8 mouse cellular contexts compared by ENCODE assay signal in genomic region chr6:91960028-91960811, GRCm38 (mm10). TPM values are rescaled to one million over a fixed set of nuclear protein-coding genes. Genes with fewer than 3 reads are reported as not detected.
DNase-seq lines count a peak whose midpoint lies in the region; ATAC-seq and TF ChIP-seq lines count a peak whose summit lies in the region.

No protein-coding gene starts in this region.

- peaks cover 13% of the 10 kb centered on the region for H3K4me1 ChIP-seq in forebrain, embryonic 10.5 days
- no peaks in the 10 kb centered on the region for H3K4me1 ChIP-seq in forebrain, embryonic 12.5 days
- H3K4me1 ChIP-seq in heart, embryonic 10.5 days = peaks cover 12% of the 10 kb centered on the region; the same call in 1 of the 2 replicates
- no peaks in the 10 kb centered on the region for H3K4me1 ChIP-seq in thymus, adult 2 months (replicated peaks; ENCODE audit: control insufficient read depth, insufficient read depth, low read length)

- no peaks in the 10 kb centered on the region for H3K9me3 ChIP-seq in forebrain, embryonic 10.5 days
- no peaks in the 10 kb centered on the region for H3K9me3 ChIP-seq in forebrain, embryonic 12.5 days
- H3K9me3 ChIP-seq in heart, embryonic 10.5 days = no peaks in the 10 kb centered on the region

- DNase-seq in forebrain, embryonic 10.5 days (ENCODE audit: extremely low spot score, low spot score) = no peak
- DNase-seq in heart, embryonic 10.5 days (ENCODE audit: low spot score) = no peak
- peak; percentile 78 for DNase-seq in kidney, postnatal 10 days
- peak; percentile 56 for DNase-seq in ovary, adult 18-20 months (ENCODE audit: low spot score)
- no peak for DNase-seq in thymus, adult 2 months
- no peak for DNase-seq in thymus, adult 18-20 months
- no peak for DNase-seq in testis, postnatal 14 days (ENCODE audit: low spot score)

- H3K4me2 ChIP-seq in forebrain, embryonic 12.5 days = no peak overlapping the region

- H3K27ac ChIP-seq in forebrain, embryonic 10.5 days = peak overlapping the region; percentile 51; the same call in 1 of the 2 replicates
- no peak overlapping the region for H3K27ac ChIP-seq in forebrain, embryonic 12.5 days
- H3K27ac ChIP-seq in heart, embryonic 10.5 days = peak overlapping the region; percentile 67
- no peak overlapping the region for H3K27ac ChIP-seq in thymus, adult 2 months (ENCODE audit: control insufficient read depth, insufficient read depth, low read length)

- no peak overlapping the region for H3K4me3 ChIP-seq in forebrain, embryonic 10.5 days
- no peak overlapping the region for H3K4me3 ChIP-seq in forebrain, embryonic 12.5 days (replicated peaks)
- H3K4me3 ChIP-seq in heart, embryonic 10.5 days = 0 out of 2 replicates have a peak overlapping the region, but pooled peaks have one; percentile 27
- no peak overlapping the region for H3K4me3 ChIP-seq in thymus, adult 2 months (ENCODE audit: control insufficient read depth, insufficient read depth, low read length)

- no peak overlapping the region for H3K9ac ChIP-seq in forebrain, embryonic 12.5 days

- ATAC-seq in forebrain, embryonic 12.5 days (ENCODE audit: low FRiP score) = no peak

- H3K36me3 ChIP-seq in forebrain, embryonic 10.5 days (replicated peaks) = no peaks in the 10 kb centered on the region
- no peaks in the 10 kb centered on the region for H3K36me3 ChIP-seq in forebrain, embryonic 12.5 days (replicated peaks)
- no peaks in the 10 kb centered on the region for H3K36me3 ChIP-seq in heart, embryonic 10.5 days
- H3K36me3 ChIP-seq in thymus, adult 2 months (ENCODE audit: control insufficient read depth, insufficient read depth, low read length) = no peaks in the 10 kb centered on the region

- no peak for TF ChIP-seq CTCF in thymus, adult 2 months (IDR thresholded peaks at IDR 0.05; ENCODE audit: borderline replicate concordance, control insufficient read depth, extremely low read depth, insufficient read depth, low read length, poor library complexity)

- H3K27me3 ChIP-seq in forebrain, embryonic 10.5 days (ENCODE audit: poor library complexity, severe bottlenecking) = peaks cover 12% of the 10 kb centered on the region; the same call in 1 of the 2 replicates
- peaks cover 7% of the 10 kb centered on the region; the same call in 1 of the 2 replicates for H3K27me3 ChIP-seq in forebrain, embryonic 12.5 days
- peaks cover 12% of the 10 kb centered on the region; the same call in 1 of the 2 replicates for H3K27me3 ChIP-seq in heart, embryonic 10.5 days (ENCODE audit: insufficient read depth, poor library complexity, severe bottlenecking)
- H3K27me3 ChIP-seq in thymus, adult 2 months (ENCODE audit: control insufficient read depth, insufficient read depth, low read length) = no peaks in the 10 kb centered on the region

- no peak for TF ChIP-seq POLR2A in thymus, adult 2 months (IDR thresholded peaks at IDR 0.05; ENCODE audit: control insufficient read depth, extremely low read depth, insufficient read depth, low read length, poor library complexity)

- WGBS in forebrain, embryonic 10.5 days = 56% methylated on average over 8 of the region's 8 CpGs
- WGBS in forebrain, embryonic 12.5 days = 60% methylated on average over 8 of the region's 8 CpGs
- WGBS in heart, embryonic 10.5 days = 37% methylated on average over 8 of the region's 8 CpGs
- 48% methylated on average over 8 of the region's 8 CpGs for WGBS in thymus, adult 2 months

RNA-seq across cellular contexts. Expression of gene Fgd5, which starts 18.5 kb away (rescaled TPM):
- polyA plus RNA-seq in forebrain, embryonic 10.5 days (2016; fragmentation: Nextera tagmentation; extraction: Ambion mirVana) = 5.5 and 6.5 TPM in 2 replicates
- 7.6 and 12.7 TPM in 2 replicates for polyA plus RNA-seq in forebrain, embryonic 12.5 days (2016; fragmentation: Nextera tagmentation; extraction: Ambion mirVana)
- 12.9 and 15.7 TPM in 2 replicates for polyA plus RNA-seq in heart, embryonic 10.5 days (2016; fragmentation: Nextera tagmentation; extraction: Ambion mirVana)
- polyA plus RNA-seq in thymus, adult 2 months (2012; rRNA removed) = 5.1 and 5.6 TPM in 2 replicates

RNA-seq across cellular contexts. Expression of gene 4930590J08Rik, which starts 57.6 kb away (rescaled TPM):
- 0.28 and 0.48 TPM in 2 replicates for polyA plus RNA-seq in forebrain, embryonic 10.5 days (2016; fragmentation: Nextera tagmentation; extraction: Ambion mirVana)
- polyA plus RNA-seq in forebrain, embryonic 12.5 days (2016; fragmentation: Nextera tagmentation; extraction: Ambion mirVana) = 0.83 and 1.2 TPM in 2 replicates
- 0.19 and 0.51 TPM in 2 replicates for polyA plus RNA-seq in heart, embryonic 10.5 days (2016; fragmentation: Nextera tagmentation; extraction: Ambion mirVana)
- polyA plus RNA-seq in thymus, adult 2 months (2012; rRNA removed) = 1.1 and 1.4 TPM in 2 replicates

Comparison
In these comparisons a context has a peak if more than half of its experiments do, and no peak if none do; other contexts are left out.
1. H3K27ac ChIP-seq: peak in forebrain, embryonic 10.5 days (single experiment) and heart, embryonic 10.5 days (single experiment); none in forebrain, embryonic 12.5 days (single experiment) and thymus, adult 2 months (single experiment).
2. DNase-seq: peak in kidney, postnatal 10 days (single experiment) and ovary, adult 18-20 months (single experiment); none in forebrain, embryonic 10.5 days (single experiment), heart, embryonic 10.5 days (single experiment), thymus, adult 2 months (single experiment), thymus, adult 18-20 months (0 of 2) and testis, postnatal 14 days (single experiment).